Mouse (Mus musculus) cerebellum, adult 9-11 months (tissue): ENCODE measurements at regions not wholly inside any gene's neighbourhood (a gene's known extent, or its start where the extent isn't known, plus 50 kb on each side); places are given as distances from the start of the nearest gene placed in this dataset.
"Not testable (repeated sequence)": the region's sequence is repeated elsewhere in the genome, so short reads cannot be mapped to it uniquely, and the experiment has no call there.

Source experiments
- DNase-seq: peaks from one replicate; pipeline ENCODE4 v3.0.0; 2022

DNA sequence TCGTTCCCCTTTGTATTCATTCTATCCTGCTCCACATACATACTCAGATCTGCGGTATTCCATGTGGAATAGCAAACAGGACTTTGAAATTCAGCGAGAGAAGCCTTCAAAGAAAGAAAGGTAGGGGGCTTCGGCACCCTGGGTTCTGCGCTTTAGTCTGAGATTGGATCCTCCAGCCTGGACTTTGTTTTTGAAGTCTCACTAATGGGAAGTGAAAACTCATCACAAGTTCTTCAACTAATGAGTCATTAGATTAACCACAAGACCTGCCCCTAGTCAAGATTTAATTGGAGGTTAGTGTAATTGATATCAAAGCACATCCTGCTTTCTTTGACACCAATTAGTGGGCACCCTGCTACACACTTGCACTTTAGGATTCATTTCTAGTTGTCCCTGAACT is 492.5 kb upstream of the Zfp960 start:
- DNase-seq: no peak

GRCm38 (mm10) chr17:16588791-16589190 is 475.1 kb upstream of the Zfp960 start:
- no peak for DNase-seq

DNA sequence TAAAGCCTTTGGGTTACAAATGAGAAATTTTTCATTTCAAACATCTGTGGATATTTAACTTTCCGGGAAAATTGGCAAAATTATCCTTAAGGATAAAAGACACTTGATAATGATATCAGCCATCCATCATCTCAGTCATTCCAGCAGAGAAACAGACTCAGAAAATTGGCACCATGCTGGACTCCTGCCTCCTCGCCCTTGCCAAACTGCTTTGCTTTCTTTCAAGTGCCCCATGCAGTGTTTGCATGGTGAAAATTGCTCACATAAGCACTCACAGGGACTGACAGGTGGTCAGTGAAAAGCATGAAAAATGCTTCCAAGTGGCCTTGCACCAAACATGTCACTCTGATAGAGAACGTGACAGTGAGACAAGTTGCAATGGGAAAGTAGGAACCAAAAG is 464.2 kb upstream of the Zfp960 start:
- DNase-seq: no peak

DNA sequence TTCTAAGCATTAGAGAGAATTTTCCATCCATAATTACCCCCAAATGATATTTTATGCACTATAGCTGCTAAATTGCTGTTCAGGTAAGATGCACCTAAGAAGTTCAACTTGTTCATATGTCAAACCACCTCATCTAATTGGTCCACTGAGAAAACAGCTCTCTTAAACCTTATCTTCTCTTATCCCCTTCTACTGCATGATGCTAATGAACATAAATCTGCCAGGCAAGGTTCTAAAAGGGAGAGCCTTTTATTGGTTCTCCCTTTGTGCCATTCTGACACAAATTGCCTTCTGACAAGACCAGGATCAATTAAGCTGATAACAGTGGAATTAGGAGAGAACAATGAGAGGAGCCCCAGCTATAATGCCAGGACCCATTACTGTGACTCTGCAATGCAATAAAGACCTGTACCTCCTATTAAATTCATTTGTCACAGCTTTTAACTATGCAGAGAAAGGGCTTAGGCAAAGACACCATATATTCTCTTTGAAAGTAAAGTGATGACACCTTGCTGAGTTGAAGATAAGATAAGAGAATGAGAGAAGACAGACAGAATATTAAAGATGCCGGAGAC is 451.4 kb upstream of the Zfp960 start:
- DNase-seq: no peak

GRCm38 (mm10) chr17:16621931-16622556 is 441.9 kb upstream of the Zfp960 start:
- DNase-seq: no peak

DNA sequence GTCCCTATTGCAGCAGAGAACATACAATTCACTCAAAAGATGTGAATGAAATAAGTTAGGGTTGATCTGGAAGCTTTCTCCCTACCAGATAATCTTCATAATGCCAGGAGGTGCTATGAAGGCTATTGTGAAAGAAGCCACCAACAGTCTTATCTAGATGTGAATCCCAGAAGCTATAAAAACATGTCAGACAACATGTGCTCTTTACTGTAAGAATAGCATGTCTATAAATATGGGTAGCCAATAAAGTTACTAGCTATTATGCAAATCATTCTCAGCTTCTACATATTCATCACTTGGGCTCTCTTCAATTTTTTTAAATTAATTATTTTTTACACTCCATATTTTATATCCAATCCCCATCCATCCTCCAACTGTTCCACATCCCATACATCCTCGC is 434.1 kb upstream of the Zfp960 start:
- no peak for DNase-seq

DNA sequence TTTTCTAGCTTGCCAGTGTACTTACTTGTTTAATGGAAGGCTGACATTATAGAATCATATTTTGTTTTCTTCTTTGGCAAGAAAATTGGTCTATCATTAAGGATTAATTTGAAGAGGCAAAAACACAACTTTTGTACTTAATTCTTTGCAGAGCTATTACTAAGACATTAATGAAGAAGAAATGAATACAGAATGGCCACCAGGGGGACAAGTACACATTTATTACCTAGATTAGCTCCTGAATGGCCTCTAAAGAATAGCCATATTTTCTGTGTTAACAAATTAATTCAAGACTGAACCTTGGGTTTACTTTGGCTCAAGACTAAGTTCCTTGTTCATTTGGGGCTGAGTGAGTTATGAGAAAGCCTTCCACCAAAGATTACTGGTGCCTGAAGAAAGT is 430.5 kb upstream of the Zfp960 start:
- no peak for DNase-seq

DNA sequence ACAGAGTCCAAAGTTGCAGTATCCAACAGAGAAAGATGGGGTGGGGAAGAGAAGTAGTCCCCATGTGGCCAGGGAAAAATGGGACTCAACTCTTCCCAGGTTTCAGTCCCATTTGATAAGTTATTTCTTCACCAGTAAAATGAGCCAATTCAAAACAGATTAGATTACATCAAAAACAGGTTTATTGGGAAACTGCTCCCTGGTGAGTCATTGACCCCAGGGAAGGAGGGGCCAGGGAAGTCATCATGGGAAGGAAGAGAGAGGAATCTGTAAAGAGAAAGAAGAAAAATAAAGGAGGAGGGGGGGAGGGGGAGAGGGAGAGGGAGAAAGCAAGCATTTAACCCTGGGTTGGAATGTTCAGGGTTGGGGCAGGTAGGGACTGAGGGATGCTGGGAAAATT is 426.4 kb upstream of the Zfp960 start:
- no peak for DNase-seq

DNA sequence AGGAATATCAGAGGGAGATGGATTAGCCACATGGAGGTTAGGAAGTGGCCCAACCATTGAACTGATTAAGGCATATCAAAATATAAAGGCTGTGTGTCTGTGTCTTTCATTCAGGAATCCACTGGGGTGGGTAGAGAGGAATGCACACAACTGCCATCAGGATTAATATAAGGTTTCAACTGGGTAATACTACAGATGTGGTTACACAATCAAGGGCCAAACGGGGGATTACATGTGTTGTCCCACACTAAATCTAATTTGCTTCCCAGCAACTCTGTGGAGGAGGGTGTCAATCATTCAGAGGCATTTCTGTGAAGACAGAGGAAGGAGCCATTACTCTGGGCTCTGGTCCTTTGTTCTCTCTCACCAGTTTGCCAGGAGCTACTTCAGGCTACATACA is 416.0 kb upstream of the Zfp960 start:
- DNase-seq: no peak

GRCm38 (mm10) chr17:16665253-16665652 is 398.7 kb upstream of the Zfp960 start:
- peak; percentile 6 for DNase-seq

- DNase-seq: no peak
Measured at GRCm38 (mm10) chr17:16667606-16668005, 396.3 kb upstream of the Zfp960 start.

GRCm38 (mm10) chr17:16704199-16704598 is 359.7 kb upstream of the Zfp960 start:
- no peak for DNase-seq

GRCm38 (mm10) chr17:16705890-16706289 is 358.0 kb upstream of the Zfp960 start:
- DNase-seq: no peak

DNA sequence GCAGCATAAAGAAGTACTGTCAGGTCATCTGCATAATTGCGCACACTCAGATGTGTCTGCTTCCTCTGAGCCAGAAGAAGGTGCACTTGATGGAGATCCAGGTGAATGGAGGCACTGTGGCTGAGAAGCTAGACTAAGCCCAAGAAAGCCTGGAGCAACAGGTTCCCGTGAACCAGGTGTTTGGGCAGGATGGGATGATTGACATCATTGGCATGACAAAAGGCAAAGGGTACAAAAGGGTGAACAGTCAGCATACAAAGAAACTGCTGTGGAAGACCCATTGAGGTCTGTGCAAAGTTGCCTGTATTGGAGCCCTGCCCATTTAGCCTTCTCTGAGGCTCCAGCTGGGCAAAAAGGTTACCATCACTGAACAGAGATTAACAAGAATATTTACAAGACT is 337.0 kb upstream of the Zfp960 start:
- no peak for DNase-seq

DNA sequence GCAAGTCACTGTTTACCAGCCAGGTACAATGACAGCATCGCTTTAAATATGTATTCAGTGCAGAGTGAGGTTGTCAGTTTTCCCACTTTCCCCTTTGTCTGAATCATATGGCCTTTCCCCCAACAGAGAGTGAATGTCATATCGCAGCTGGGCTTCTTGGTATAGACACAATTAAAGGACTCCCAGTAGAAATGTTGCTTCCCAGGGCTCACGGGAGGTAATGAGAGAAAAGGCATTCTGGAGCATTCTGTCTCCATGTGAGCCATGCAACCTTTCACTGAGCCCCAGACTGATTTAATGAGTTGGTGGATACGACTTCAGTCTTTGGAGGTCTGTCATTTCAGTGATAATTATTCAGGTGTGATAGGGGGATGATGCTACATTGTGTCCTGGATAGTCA is 310.8 kb upstream of the Zfp960 start:
- DNase-seq: no peak

GRCm38 (mm10) chr17:16770587-16770986 is 293.3 kb upstream of the Zfp960 start:
- not testable (repeated sequence) for DNase-seq

DNA sequence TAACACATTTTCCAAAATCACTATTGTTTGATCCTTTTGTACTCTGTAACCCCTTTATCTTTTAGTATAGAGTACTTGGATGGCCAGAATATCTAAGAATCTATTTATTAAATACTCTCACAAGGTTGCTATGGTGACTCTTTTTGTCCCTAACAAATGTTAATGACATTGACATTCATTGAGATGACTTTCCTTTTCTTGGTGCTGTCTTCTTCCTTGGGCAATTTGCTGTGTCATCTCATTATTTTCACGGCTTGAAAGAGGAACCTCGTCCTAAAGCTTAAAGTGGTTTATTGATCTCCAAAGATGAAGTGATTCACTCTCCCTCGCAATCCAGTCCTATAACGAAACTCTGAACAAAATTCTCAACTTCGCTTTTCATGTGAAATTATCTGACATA is 265.6 kb upstream of the Zfp960 start:
- no peak for DNase-seq

DNA sequence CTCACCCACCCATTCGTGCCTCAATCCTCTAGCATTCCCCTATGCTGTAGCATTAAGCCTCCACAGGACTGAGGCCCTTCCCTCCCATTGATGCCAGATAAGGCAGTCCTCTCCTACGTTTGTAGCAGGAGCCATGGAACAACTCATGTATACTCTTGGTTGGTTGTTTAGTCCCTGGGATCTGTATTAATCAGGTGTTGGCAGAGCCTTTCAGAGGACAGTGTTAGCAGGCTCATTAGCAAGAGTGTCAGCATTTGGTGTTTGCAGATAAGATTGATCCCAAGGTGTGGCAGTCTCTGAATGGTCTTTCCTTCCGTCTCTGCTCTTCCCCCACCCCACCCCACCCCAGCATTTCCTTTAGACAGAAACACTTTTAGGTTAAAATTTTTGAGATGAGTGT is 258.9 kb upstream of the Zfp960 start:
- DNase-seq: no peak

DNA sequence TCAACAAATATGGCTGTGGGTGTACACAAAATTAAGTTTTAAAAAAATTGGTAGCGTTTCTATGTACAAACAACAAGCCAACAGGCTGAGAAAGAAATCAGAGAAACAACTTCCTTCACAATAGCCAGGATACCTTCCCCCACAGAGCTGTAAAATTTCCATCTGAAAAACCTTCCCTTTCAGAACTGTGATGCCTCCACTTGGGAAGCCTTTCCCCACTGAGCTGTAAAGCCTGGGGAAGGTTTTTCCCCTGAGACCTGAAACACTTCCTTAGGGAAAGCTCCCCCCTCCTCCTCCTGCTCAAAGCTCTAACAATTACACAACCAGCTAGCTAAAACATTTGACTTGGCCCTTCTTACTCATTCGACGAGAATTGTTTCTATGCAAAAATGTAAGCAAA is 245.5 kb upstream of the Zfp960 start:
- no peak for DNase-seq

DNA sequence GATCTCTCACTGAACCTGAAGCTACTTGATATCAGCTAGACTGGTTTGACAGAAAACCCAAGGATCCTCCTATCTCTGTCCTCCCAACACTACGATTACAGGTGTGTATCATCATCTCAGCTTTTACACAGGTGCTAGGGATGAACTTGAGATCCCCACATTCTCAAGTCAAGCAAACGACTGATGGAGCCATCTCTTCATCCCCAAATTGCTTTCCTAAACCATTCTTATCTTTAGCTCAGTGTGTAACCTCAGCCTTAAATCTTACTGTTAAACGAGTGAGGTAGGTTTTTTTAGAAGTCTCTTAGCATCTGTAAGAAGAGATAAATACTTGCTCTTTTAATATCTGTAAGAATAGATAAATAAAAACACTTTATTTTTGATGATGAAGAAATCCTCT is 242.2 kb upstream of the Zfp960 start:
- no peak for DNase-seq

DNA sequence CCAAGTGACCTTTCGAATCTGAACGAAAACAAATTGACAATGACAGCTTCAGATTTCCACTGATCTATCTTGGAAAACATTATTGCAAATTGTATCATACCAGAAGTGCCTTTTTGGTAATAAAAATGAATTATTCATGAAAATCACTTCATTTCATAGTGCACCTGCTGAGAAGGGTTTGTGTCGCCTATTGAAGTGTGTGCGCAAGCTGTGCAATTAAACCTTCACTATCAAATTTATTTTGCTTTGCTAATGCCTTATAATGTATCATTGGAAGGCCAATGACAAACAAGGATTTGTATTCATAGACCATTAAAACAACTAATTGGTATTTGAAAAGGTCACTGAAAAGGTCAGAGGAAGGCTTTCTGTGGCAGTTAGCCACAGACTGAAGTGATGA is 224.8 kb upstream of the Zfp960 start:
- DNase-seq: no peak

- no peak for DNase-seq
Measured at GRCm38 (mm10) chr17:16860771-16861170, 203.1 kb upstream of the Zfp960 start.

GRCm38 (mm10) chr17:16900791-16901190 is 163.1 kb upstream of the Zfp960 start:
- peak; percentile 10 for DNase-seq

DNA sequence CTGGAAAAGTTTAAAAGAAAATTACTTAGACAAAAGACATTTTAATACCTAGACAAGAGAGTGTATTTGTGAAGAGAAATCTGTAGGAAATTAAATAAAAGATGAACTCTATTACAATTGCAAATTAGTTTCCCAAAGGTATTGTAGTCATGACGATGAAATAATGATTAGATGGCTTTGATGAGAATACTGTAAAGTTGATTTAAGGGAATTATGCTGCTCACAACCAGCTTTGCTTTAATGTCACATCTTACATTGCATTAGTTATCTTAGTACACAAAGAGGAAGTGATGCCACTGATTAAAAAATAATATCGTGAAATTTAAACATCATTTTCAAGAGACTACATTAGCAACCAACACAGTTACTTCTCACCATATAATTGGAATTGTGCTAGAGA is 145.7 kb upstream of the Zfp960 start:
- no peak for DNase-seq

DNA sequence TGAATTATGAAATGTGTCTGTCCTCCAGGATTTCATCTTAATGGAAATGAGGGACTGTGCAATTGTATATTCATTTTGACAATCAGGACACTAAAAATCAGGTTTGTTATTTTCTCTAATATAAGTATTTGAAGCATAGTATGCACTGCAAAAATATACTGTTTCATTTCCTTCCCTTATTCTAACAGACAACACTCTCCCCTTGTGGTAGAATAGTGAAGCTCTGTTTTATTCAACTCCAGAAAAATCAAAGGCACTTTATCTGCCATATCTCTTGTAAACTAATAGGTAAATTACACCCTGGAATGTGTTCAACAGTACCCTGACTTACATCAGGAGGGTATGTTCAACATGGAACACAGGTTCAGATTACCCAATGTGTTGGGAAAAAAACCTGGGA is 137.7 kb upstream of the Zfp960 start:
- DNase-seq: no peak
